Mouse (Mus musculus) urinary bladder, adult 2 months (tissue): ENCODE results near the gene Ncoa7. TPM values are rescaled to one million over a fixed set of nuclear protein-coding genes. Genes with fewer than 3 reads are reported as not detected.

Source experiments
- DNase-seq: peaks from one replicate; pipeline ENCODE4 v3.0.0; 2022; ENCODE audit warnings: low spot score
- polyA plus RNA-seq: library from polyadenylated mRNA; depleted of rRNA; stranded (reverse); fragments of >200 nt; gene quantifications from 2 replicates; pipeline ENCODE4 v1.2.3, GENCODE M21; 2012; rRNA removed

The Ncoa7 gene
- polyA plus RNA-seq, 1 experiment, result 17.8 TPM

- no peak for DNase-seq
Observed at GRCm38 (mm10) chr10:30587037-30587436, 216.1 kb downstream of the Ncoa7 start.

- no peak for DNase-seq
Observed at GRCm38 (mm10) chr10:30585691-30586090, 217.4 kb downstream of the Ncoa7 start.

Other genes starting within 250 kb of the Ncoa7 start
- gene Trmt11, start 202.6 kb downstream of the Ncoa7 start, polyA plus RNA-seq, result 4.3 and 5.0 TPM in 2 replicates
- gene Hint3, start 173.7 kb downstream of the Ncoa7 start, polyA plus RNA-seq, result 26.0 and 29.4 TPM in 2 replicates
- 2.4 TPM in 2 replicates for gene Hey2, start 39.5 kb upstream of the Ncoa7 start, polyA plus RNA-seq